Mouse (Mus musculus): ENCODE measurements at regions not wholly inside any gene's neighbourhood (a gene's known extent, or its start where the extent isn't known, plus 50 kb on each side); places are given as distances from the start of the nearest gene placed in this dataset. TPM values are rescaled to one million over a fixed set of nuclear protein-coding genes. Genes with fewer than 3 reads are reported as not detected.

GRCm38 (mm10) chr1:64173708-64174107 lies 51.6 kb upstream of the Klf7 start:
- Histone ChIP-seq H3K4me3 (no peak overlapping the region), H3K27me3 (ENCODE audit: low read depth, poor library complexity, severe bottlenecking) (no peaks in the 10 kb centered on the region), H3K4me1 (no peaks in the 10 kb centered on the region), H3K36me3 (no peaks in the 10 kb centered on the region), H3K27ac (no peak overlapping the region), H3K9me3 (replicated peaks) (no peaks in the 10 kb centered on the region)
- no peak for DNase-seq (ENCODE audit: low spot score)
- WGBS, result 70% methylated on average over 4 of the region's 4 CpGs

- no peaks in the 10 kb centered on the region for H3K4me1 ChIP-seq
- H3K27ac ChIP-seq, result no peak overlapping the region
- no peak overlapping the region for H3K4me3 ChIP-seq
- H3K9me3 ChIP-seq (replicated peaks), result no peaks in the 10 kb centered on the region
- no peaks in the 10 kb centered on the region for H3K27me3 ChIP-seq (ENCODE audit: low read depth, poor library complexity, severe bottlenecking)
- no peaks in the 10 kb centered on the region for H3K36me3 ChIP-seq
- no peak for DNase-seq (ENCODE audit: low spot score)
- 76% methylated on average over 2 of the region's 2 CpGs for WGBS
Observed at GRCm38 (mm10) chr1:64172122-64172521, 50.0 kb upstream of the Klf7 start.

Small RNAs in the stretch of these regions (microRNA-seq; reads per million reads assigned to microRNA genes)
- gene Gm25748, result not detected

Measured in limb, embryonic 10.5 days (tissue).